Mouse (Mus musculus): Measurements from ENCODE around the gene Slco3a1.

GRCm38 (mm10) chr7:74381881-74382281 lies 172.7 kb downstream of the Slco3a1 start:
- TF ChIP-seq CTCF (IDR thresholded peaks at IDR 0.05) = no peak
- TF ChIP-seq EP300 (IDR thresholded peaks at IDR 0.05) = no peak

Measured in lung, postnatal 0 days (tissue).